Mouse (Mus musculus) bone marrow, adult 2 months (tissue): ENCODE data around the gene Elf2.

ENCODE experiments used
- CTCF ChIP-seq: fragments of 200-500 bp; IDR thresholded peaks from 2 replicates; pipeline ENCODE4 v1.5.1; 2011; ENCODE audit warnings: low read length, control low read depth; ENCODE audit not compliant: control insufficient read depth, insufficient read depth
- POLR2A ChIP-seq: fragments of 200-500 bp; IDR thresholded peaks from 2 replicates; pipeline ENCODE4 v1.6.1; 2011; ENCODE audit warnings: low read depth, mild to moderate bottlenecking, control low read depth, low read length, borderline replicate concordance; ENCODE audit not compliant: control insufficient read depth

DNA sequence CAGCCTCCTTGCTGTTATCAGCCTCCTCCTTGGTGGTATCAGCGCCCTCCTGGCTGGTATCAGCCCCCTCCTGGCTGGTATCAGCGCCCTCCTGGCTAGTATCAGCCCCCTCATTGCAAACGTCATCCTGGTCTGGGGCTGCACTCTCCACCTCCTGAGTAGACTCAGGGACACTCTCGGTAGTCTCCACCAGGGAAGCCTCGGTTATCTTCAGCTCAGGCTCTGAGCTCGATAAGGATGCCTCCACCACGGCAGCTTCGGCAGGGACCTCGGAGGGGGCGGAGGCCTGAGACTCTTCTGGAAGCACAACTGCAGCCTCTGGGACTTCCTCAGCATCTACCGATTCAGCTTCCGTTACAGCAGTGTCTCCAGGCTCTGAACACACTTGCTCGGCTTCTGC, 48.4 kb upstream of the Elf2 start:
- TF ChIP-seq CTCF (no peak), POLR2A (no peak)
